Mouse (Mus musculus) ES-Bruce4 (cell line): ENCODE results near the gene Mccc1.

ENCODE experiments used
- CTCF ChIP-seq: IDR thresholded peaks from one replicate; pipeline ENCODE4 v1.8.1; 2011; ENCODE audit warnings: low read depth, low read length
- POLR2A ChIP-seq: IDR thresholded peaks from one replicate; pipeline ENCODE4 v1.8.1; 2011; ENCODE audit warnings: low read length; ENCODE audit not compliant: insufficient read depth

GRCm38 (mm10) chr3:35931359-35931758 is 69.1 kb downstream of the Mccc1 start:
- no peak for TF ChIP-seq CTCF
- TF ChIP-seq POLR2A, result no peak
